Mouse (Mus musculus) erythroid progenitor cell, adult 5-6 weeks (primary cell): ENCODE measurements around the gene Atmin. TPM values are rescaled to one million over a fixed set of nuclear protein-coding genes. Genes with fewer than 3 reads are reported as not detected.

Experiments used
- ATAC-seq: replicated peaks from 2 replicates; pipeline ENCODE4 v1.8.0; 2016; ENCODE audit warnings: moderate number of reproducible peaks, mild to moderate bottlenecking, moderate TSS enrichment, inconsistent platforms; ENCODE audit not compliant: poor library complexity, low FRiP score, severe bottlenecking
- total RNA-seq, 2 experiments: library from RNA; stranded (forward) in 1 of 2; stranded (reverse) in 1 of 2; fragments of 150-400 nt in 1 of 2; fragments of 186-747, 209-891 nt in 1 of 2; gene quantifications; 2 replicates each; pipeline versions ENCODE4 v1.2.3 to v1.2.4; 2015 to 2017; ENCODE audit warnings: low replicate concordance in 2 of 2

Gene Atmin
- total RNA-seq, 2 experiments from 2014 or later, result 2.3 to 10.5 TPM

GRCm38 (mm10) chr8:116946851-116947250 lies 3.7 kb downstream of the Atmin start:
- no peak for ATAC-seq

- no peak for ATAC-seq
These were observed 4.4 kb downstream of the Atmin start for GRCm38 (mm10) chr8:116947589-116947988.

- no peak for ATAC-seq
These were observed 8.2 kb downstream of the Atmin start for GRCm38 (mm10) chr8:116951369-116951768.

GRCm38 (mm10) chr8:116951778-116952177 lies 8.6 kb downstream of the Atmin start:
- ATAC-seq, result no peak

- no peak for ATAC-seq
These were observed 9.2 kb downstream of the Atmin start for GRCm38 (mm10) chr8:116952428-116952827.

- ATAC-seq, result no peak
These were observed 11.2 kb downstream of the Atmin start for GRCm38 (mm10) chr8:116954415-116954814.

- no peak for ATAC-seq
These were observed 26.3 kb downstream of the Atmin start for GRCm38 (mm10) chr8:116969531-116969930.

GRCm38 (mm10) chr8:116975066-116975465 lies 31.9 kb downstream of the Atmin start:
- no peak for ATAC-seq

- ATAC-seq, result no peak
These were observed 32.4 kb downstream of the Atmin start for GRCm38 (mm10) chr8:116975606-116976005.

GRCm38 (mm10) chr8:116978052-116978451 lies 34.9 kb downstream of the Atmin start:
- ATAC-seq, result 0 out of 2 replicates have a peak, but pooled peaks have one; percentile 6

- peak; percentile 96 for ATAC-seq
These were observed 35.6 kb downstream of the Atmin start, which contains the start of gene 1700030J22Rik for GRCm38 (mm10) chr8:116978631-116979256. Gene 1700030J22Rik, minus strand, starts transcription at chr8:116978959.

- ATAC-seq, result no peak
These were observed 36.9 kb downstream of the Atmin start for GRCm38 (mm10) chr8:116980117-116980516.

GRCm38 (mm10) chr8:116989842-116990241 lies 46.6 kb downstream of the Atmin start:
- no peak for ATAC-seq

- no peak for ATAC-seq
These were observed 48.0 kb downstream of the Atmin start for GRCm38 (mm10) chr8:116991241-116991640.

- ATAC-seq, result no peak
These were observed 49.2 kb downstream of the Atmin start for GRCm38 (mm10) chr8:116992176-116992971.

- ATAC-seq, result peak; percentile 99
These were observed 50.1 kb downstream of the Atmin start, which contains the start of gene Gcsh for GRCm38 (mm10) chr8:116993095-116993867. Gene Gcsh, minus strand, starts transcription at chr8:116993537.

GRCm38 (mm10) chr8:116994016-116994716 lies 51.0 kb downstream of the Atmin start:
- ATAC-seq, result no peak
